Mouse (Mus musculus) liver, adult (tissue): ENCODE data around the gene Chst8.

ENCODE experiments used
- GATA4 ChIP-seq: IDR thresholded peaks from 2 replicates; pipeline ENCODE4 v1.6.1; 2014; ENCODE audit warnings: mild to moderate bottlenecking, low read length; ENCODE audit not compliant: insufficient replicate concordance

Chst8 gene

DNA sequence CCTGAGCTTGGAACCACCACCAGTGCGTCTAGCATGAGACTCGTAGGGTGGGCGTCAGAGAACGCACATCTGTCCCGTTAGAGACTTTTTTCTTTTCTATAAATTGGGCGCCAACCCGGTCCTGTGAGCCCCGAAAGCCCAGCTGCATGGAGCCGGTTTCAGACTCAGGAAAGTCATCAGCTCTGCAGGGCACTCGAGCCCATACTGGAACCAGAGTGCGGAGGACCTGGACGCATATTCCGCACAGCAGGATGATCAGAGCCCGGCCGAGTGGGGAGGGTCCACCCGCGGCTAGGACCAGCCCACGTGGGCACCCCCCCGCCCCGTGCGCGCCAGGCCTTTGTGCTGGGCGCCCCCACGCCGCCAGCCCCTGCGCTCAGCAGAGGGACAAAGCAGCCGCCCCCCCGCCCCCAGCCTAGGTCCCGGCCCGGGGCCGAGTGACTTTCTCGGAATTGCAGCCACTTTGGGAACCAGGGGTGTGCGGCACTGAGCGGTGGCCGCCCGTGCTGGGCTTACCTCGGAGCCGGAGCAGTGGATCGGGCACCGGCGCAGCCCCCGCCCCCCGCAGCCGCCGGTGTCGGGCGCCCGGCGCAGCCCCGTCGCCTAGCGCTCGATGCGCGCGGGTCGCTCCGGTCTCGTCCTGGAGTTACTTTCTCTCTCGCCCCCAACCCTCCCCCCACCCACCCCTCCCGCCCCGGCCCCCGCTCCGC lies 158.6 kb downstream of the Chst8 start:
- no peak for TF ChIP-seq GATA4

DNA sequence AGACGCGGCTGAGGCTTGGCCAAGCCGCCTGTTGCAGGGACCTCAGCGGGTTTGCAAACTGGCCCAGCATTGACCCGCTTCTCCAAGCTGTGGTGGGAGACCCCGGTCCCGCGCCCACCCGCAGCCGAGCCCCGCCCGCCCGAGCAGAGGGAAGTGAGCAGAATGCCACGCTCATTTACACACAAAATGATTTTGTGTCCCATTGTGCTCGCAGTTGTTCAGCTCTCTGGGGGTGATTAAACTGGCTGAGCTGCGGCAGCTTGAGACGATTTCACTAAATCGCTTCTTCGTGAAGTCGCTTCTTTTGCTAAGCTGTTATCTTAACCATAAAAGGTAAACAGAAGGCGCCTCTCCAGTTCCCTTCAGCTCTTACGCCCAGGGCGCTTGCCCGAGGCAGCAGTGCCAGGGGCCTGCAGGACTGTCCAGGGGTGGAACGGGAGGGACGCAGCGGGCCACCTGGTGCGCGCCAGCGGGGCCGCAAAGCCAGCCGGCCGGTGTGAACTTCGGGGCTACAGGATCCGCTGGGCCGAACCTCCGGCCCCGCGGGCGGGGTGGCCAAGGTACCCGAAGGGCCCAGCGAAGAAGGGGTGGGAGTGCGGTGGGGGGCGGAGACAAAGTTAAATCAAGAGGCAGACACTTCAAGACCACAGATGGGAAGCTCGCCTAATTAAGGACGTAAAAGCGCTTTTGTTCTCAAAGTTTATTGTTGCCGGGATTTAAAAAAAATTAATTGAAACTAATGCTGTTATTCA lies 159.6 kb downstream of the Chst8 start:
- TF ChIP-seq GATA4, result no peak

DNA sequence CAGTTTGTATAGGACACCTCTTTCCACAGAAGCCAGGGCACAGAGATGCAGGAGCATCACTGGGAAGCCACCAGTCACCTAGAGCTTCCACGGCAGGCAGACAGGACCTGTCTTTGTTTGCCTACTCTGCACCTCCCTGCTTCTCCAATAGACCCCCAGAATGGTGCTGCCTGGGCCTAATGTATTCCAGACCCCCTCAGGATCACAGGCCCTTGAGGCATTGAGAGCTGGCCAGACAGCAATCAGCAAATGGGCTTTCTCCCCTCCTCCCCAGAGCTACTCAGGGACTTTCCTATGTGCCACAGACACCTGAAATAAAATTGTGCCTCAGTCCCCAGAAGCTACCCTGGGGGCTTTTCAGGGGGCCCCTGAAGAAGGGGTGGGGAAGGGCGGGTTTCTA lies 161.1 kb downstream of the Chst8 start:
- TF ChIP-seq GATA4, result no peak

DNA sequence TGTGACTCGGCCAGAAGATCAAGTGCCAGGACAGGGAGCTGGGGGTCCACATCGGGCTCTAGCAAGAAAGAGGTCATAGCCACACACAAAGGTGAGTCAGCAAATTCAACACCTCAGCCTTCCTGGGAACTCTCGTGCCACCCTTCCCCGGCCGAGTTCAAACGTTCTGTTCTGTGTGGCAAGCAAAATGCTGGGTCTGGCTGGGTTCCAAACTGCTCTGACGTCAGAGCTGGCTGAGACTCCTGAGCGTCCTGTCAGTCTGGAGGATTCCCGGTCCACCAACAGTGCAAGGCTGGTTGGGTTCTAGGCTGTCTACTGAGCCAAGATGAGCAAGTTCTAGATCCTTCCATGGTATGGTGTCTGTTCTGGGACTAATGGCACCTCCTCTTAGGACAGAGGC lies 165.5 kb downstream of the Chst8 start:
- TF ChIP-seq GATA4, result no peak

DNA sequence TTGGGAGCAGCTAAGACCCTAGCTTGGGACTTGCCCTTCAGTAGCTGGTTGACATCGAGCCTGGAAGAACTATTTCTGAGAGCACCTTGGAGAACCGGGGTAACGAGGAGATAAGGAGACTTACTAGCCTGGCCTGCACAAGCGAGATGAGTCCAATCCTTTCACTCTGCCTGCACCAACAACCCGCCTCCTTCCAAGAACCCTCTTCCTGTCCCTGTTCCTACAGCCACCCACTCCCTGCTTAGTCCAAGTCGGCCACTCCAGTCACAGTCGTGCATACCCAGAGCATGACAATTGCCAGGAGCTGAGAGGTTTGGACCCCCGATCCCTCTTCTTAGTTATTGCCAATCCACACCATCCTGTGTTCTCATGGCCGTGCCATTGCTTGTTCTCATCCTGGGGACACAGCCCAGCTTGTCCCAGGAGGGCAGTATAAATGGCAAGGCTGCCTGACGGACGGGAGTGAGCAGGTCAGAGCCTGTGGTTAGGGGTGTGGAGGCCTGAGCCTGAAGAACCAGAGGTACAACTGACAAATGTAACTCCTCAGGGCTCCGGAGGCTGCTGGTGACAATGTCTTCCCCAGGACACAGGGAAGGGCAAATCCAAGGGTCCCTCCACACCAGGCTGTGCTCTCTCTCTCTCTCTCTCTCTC lies 166.2 kb downstream of the Chst8 start:
- no peak for TF ChIP-seq GATA4

GRCm38 (mm10) chr7:34645623-34646022 lies 166.9 kb downstream of the Chst8 start:
- TF ChIP-seq GATA4, result no peak

DNA sequence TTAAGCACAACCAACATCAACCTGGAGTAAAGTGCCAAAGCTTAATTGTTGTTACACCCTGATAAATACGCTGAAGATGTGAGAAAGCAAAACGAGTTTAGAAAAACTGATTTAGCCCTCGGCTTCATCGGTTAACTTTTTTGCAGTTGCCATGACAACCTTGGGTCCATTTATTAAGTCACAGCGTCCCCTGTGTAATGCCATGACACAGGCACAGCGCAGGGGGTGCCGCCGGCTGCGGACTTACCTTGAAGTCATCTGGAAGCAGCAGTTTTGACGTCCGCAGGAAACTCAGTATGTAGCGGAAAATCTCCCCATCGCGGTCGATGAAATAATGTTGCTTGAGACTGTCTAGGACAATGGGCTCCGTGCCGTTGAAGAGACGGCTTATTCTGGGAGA lies 167.9 kb downstream of the Chst8 start:
- TF ChIP-seq GATA4, result no peak

GRCm38 (mm10) chr7:34643329-34643728 lies 169.2 kb downstream of the Chst8 start:
- TF ChIP-seq GATA4, result no peak

GRCm38 (mm10) chr7:34641968-34642367 lies 170.5 kb downstream of the Chst8 start:
- no peak for TF ChIP-seq GATA4

DNA sequence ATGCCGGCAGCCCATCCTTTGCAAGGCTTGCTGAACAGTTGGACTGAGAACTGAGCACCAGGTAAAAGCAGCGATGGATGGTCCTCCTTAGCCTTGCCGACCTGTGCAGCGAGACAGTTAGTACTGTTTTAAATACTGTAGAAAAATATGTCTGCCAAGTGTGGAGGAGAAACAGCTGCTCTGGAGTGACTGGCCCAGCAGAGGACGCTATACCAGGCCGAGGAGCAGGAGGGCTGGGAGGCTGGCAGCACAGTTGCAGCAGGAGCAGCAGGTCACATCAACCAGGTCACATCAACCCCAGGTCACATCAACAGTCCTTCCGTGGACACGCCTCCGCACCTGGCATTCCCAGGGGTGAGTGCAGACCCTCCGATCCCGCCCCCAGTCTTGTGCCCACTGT lies 172.7 kb downstream of the Chst8 start:
- no peak for TF ChIP-seq GATA4

- TF ChIP-seq GATA4, result no peak
These were observed 175.8 kb downstream of the Chst8 start for GRCm38 (mm10) chr7:34636661-34637060.

DNA sequence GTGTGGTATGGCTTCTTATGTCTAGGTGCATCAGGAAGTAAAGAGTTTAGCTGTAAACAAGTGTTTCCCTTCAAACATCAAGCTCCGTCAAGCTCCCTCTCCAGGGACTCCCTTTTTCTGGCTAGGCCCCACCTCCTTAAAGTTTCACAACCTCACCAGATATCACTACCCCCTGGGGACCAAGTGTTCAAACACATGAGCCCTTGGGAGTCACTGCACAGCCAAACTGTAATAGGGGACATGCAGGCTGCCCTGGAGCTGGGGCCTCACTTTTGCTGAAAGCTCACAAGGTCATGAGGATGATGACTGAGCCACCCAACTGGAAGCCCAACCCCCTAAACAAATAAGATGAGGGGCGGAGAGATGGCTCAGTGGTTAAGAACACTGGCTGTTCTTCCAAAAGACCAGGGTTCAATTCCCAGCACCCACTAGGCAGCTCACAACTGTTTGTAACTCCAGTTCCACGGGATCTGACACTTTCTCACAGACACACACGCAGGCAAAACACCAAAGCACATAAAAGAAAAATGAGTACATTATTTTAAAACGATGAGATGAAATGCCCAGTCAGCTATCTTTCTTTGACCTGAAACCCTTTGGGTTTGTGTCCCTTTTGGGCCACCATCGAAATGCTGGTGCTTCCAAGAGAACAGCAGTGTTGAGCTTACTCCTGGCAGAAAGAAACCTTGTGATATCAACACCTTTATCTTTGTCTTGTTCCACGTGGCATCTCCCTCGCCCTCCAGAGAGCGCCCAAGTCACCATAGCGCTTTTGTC lies 179.4 kb downstream of the Chst8 start:
- no peak for TF ChIP-seq GATA4

DNA sequence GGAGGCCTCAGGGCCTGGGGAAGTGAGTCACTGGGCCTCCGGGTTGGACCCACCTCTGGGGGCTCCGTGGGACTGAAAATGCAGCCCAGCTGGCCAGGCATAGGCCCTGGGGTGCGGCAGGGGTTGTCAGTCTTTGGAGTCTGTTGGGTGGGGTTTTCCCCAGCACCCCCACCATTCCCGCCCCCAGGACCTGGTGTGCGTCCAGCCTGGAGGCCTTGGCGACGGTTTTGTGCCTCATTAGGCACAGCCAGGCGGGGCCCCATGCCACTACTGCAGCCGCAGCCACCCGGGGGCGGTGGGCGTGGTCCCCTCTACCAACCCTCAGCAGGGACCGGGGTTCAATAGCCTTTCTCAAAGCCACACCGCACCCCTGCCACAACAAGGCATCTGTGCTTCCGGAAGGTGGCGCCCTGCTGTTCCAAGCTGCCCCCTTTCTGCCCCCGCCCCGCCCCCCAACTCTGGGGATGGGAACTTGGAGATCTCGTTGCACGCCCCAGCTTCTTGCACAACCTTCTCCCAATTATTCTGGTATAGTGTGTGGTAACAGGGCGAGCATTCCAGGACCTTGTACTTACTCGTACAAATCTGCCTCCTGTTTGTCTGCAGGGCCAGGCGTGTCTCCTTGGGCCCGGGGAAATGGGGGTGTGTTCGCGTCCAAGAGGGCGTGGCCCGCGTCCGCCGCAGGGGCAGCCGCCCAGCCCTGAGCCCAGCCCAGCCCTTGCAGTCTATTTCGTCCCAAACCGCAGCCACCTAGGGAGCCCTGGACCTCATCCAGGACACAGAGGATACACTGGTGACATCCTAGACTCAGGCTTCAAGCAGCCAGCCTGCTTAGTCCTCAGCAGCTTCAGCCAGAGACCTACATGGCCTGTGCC lies 182.1 kb downstream of the Chst8 start:
- TF ChIP-seq GATA4, result no peak

GRCm38 (mm10) chr7:34629702-34630210 lies 182.8 kb downstream of the Chst8 start:
- no peak for TF ChIP-seq GATA4
